In the genomic region with DNA sequence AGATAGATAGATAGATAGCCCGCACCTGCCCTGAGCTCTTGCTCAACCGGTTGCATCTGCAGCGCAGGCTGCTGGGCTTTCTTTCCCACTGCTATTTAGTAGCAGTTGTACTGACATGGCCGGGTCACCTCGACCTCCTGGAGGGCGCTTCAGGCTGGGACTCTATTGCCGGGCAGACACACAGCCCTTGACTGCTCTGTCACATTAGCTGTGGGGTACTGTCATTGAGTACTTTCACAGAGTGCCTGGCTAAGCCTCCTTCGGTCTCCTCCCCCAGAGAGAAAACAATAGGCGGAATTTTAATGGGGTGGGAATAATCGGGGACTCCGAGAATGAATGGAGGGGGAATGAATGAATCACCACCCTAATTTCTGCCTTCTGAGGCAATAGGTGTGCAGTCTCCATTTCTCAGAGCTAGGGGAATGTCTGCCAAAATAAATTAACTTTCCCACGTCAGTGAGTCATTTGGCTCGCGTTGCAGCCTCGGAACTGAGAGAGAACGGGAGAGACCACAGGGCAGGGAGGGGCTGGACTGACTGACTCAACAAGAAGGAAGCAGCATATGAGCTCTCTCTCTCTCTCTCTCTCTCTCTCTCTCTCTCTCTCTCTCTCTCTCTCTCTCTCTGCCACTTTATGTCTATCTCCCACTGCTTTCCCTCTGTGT, we compare ENCODE assay signal across 8 mouse cellular contexts.
A peak's percentile ranks its signal among the peaks of the same experiment; 100 is the strongest.
DNase-seq lines count a peak whose midpoint lies in the region; ATAC-seq and TF ChIP-seq lines count a peak whose summit lies in the region.

No protein-coding gene starts in this region.

- peak; percentile 93 for ATAC-seq in frontal cortex, adult (ENCODE audit: low TSS enrichment)
- peak; percentile 78 for ATAC-seq in lung, embryonic 14.5 days (ENCODE audit: insufficient read depth)

- H3K4me1 ChIP-seq in lung, embryonic 14.5 days (ENCODE audit: insufficient read depth), result peaks cover 9% of the 10 kb centered on the region; the same call in 1 of the 2 replicates

- H3K9ac ChIP-seq in lung, embryonic 14.5 days, result no peak overlapping the region

- WGBS in lung, embryonic 14.5 days, result 5% methylated on average over 16 of the region's 16 CpGs

- no peak overlapping the region for H3K27ac ChIP-seq in lung, embryonic 14.5 days (ENCODE audit: low read depth)

- no peaks in the 10 kb centered on the region for H3K36me3 ChIP-seq in lung, embryonic 14.5 days (ENCODE audit: insufficient read depth)

- H3K9me3 ChIP-seq in lung, embryonic 14.5 days (ENCODE audit: low read depth, low read length), result no peaks in the 10 kb centered on the region

- TF ChIP-seq CTCF in lung, embryonic 14.5 days (IDR thresholded peaks at IDR 0.05; ENCODE audit: low read depth), result no peak

- peak overlapping the region; percentile 19 for H3K4me3 ChIP-seq in lung, embryonic 14.5 days (ENCODE audit: low read depth, low read length)

- no peaks in the 10 kb centered on the region for H3K27me3 ChIP-seq in lung, embryonic 14.5 days (ENCODE audit: insufficient read depth, low read length)

- peak overlapping the region; percentile 61 for H3K4me2 ChIP-seq in lung, embryonic 14.5 days

- DNase-seq in urinary bladder, adult 18-20 months (ENCODE audit: low spot score in 2 of 2), result peak; percentile 51 to 89
- DNase-seq in urinary bladder, postnatal 10 days (ENCODE audit: low spot score), result no peak
- peak; percentile 77 for DNase-seq in heart, postnatal 4 days
- peak; percentile 55 to 57 for DNase-seq in layer of hippocampus, adult 8-10 months (ENCODE audit: low spot score in 2 of 2)
- peak; percentile 82 for DNase-seq in lung, embryonic 14.5 days
- DNase-seq in ovary, adult 18-20 months (ENCODE audit: low spot score), result peak; percentile 77
- DNase-seq in spleen, postnatal 14 days (ENCODE audit: low spot score in 2 of 2), result no peak

Comparison
In these comparisons a context has a peak if more than half of its experiments do, and no peak if none do; other contexts are left out.
1. DNase-seq: peak in urinary bladder, adult 18-20 months (2 of 2), heart, postnatal 4 days (single experiment), layer of hippocampus, adult 8-10 months (2 of 2), lung, embryonic 14.5 days (single experiment) and ovary, adult 18-20 months (single experiment); none in urinary bladder, postnatal 10 days (single experiment) and spleen, postnatal 14 days (0 of 2).